Mouse (Mus musculus): ENCODE results near the gene AI837181.

Gene AI837181

GRCm38 (mm10) chr19:5471846-5472245, 46.9 kb downstream of the AI837181 start:
- DNase-seq (ENCODE audit: low read depth, low spot score), result no peak

GRCm38 (mm10) chr19:5472857-5473256, 47.9 kb downstream of the AI837181 start:
- no peak for DNase-seq (ENCODE audit: low read depth, low spot score)

- DNase-seq (ENCODE audit: low read depth, low spot score), result peak; percentile 80
Observed at GRCm38 (mm10) chr19:5473720-5474119, 48.8 kb downstream of the AI837181 start, which contains the start of gene Efemp2. Gene Efemp2 (plus strand): TSS chr19:5473954.

- DNase-seq (ENCODE audit: low read depth, low spot score), result no peak
Observed at GRCm38 (mm10) chr19:5474281-5475068, 49.5 kb downstream of the AI837181 start.

GRCm38 (mm10) chr19:5475069-5475714, 50.2 kb downstream of the AI837181 start:
- DNase-seq (ENCODE audit: low read depth, low spot score), result no peak

Data from skeletal muscle tissue, adult 2 months (tissue).